Mouse (Mus musculus) frontal cortex, postnatal 25 days (tissue): Measurements from ENCODE around the gene Olfr679.
"Not testable (repeated sequence)": the region's sequence is repeated elsewhere in the genome, so short reads cannot be mapped to it uniquely, and the experiment has no call there.

Experiments used
- DNase-seq, 2 experiments: peaks; one replicate each; pipeline ENCODE4 v3.0.0; 2022; ENCODE audit warnings: low spot score in 2 of 2

The Olfr679 gene

DNA sequence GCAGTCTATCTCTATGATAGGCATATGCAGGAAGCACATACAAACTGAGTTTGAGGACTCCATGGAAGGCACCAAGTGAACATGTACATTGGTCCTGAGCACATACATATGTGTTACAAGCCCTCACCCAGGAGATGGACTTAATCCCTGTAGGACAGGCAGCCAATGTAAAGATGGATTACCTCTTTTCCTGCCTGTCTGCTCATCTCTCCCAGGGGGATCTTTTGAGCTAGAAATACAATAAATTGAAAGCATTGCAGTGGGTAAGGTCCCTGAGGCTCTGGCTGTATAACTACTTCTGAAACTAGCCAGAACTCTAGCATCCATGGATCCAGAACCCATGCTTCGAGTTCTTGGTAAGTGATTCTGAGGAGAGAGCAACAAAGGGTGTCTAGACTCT lies at the start of gene Olfr679:
Olfr679 (plus strand) TSS at position 301 of the 400 bp plus-strand sequence.
- no peak for DNase-seq

DNA sequence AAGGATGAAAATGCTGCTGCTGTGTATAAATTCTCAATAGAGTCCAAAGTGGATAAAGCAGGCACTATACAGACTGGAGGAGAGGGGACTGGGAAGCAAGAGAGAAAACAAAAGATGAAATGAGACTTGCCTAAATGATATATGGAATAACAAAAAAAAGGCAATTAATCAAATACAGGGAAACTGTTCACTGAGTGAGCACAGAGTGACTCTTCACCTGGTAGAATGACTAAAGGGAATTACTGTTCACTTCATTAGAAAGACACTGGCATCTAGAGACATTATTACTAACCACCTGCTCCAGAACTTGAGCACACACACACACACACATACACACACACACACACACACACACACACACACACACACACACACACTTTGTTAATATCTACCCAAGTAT lies 48.6 kb upstream of the Olfr679 start, which contains the start of gene Olfr676:
Olfr676 (plus strand) TSS at position 301 of the 400 bp plus-strand sequence.
- no peak for DNase-seq

DNA sequence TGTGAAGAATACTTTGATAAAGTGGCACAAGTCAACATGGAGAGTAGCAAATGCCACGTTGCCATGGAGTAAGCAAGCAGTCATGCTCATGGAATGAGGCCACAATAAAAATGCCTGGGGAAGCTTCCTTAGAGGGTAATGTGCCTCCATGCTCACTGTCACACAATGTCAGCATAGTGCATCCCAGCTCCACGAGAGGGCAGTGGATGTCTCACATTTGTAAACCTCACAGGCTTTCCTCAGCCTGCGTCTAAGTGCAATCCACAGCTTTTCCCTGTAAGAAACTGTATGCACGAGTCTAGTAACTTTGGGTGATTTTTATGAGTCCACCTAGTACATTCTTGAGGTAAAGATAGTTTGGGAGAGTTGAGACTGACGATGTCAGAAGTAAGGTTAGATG lies 47.2 kb upstream of the Olfr679 start:
- not testable (repeated sequence) for DNase-seq

DNA sequence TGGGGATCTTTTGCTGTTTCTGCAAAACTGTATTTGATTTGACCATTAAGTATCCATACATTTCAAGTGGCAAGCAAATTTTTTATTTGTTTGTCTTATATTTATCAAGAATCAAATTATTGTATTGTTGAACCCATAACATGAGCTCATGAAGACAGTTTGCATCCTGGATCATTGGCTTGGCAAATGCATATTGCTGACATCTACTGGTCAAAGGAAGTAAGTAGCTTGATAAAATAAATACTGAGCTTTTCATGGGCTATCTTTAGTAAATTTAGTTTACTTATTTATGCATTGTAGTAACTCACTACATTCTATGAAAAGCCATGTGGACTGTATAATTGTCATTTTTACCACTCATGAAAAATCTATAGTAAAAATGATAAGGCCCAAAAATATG lies 22.1 kb upstream of the Olfr679 start:
- DNase-seq = no peak

DNA sequence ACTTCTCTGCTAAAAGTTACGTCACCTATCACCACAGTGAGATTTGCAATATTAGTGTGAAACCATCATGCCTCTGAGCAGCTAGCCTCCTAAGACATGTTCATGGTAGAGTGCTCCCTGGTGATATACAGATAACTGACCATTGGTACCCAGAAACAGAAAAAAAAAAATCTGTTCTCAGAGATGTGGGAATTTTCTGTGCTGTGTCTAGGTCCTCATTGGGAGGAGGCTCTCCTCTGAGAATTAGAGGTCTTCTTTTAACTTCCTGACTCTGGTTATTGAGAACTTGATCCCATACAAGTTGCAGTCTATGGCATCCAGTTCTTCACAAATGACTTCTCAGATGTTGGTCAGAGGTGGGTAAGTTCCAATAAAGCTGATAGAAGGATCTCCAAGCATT lies 16.8 kb upstream of the Olfr679 start, which contains the start of gene Olfr678:
Olfr678 (plus strand) TSS at position 301 of the 400 bp plus-strand sequence.
- no peak for DNase-seq

- DNase-seq = not testable (repeated sequence)
Measured at GRCm38 (mm10) chr7:105092717-105093116, 11.7 kb downstream of the Olfr679 start, which contains the start of gene Olfr680-ps1. Olfr680-ps1 (minus strand) TSS chr7:105092817.

GRCm38 (mm10) chr7:105116536-105116935 lies 35.5 kb downstream of the Olfr679 start, which contains the start of gene Olfr681:
Olfr681 (plus strand) TSS chr7:105116836.
- DNase-seq = no peak
